Mouse (Mus musculus): ENCODE data around the gene Amn1. TPM values are rescaled to one million over a fixed set of nuclear protein-coding genes. Genes with fewer than 3 reads are reported as not detected.

The Amn1 gene
- polyA plus RNA-seq, 1 experiment from 2014 or later = 39.1 TPM

DNA sequence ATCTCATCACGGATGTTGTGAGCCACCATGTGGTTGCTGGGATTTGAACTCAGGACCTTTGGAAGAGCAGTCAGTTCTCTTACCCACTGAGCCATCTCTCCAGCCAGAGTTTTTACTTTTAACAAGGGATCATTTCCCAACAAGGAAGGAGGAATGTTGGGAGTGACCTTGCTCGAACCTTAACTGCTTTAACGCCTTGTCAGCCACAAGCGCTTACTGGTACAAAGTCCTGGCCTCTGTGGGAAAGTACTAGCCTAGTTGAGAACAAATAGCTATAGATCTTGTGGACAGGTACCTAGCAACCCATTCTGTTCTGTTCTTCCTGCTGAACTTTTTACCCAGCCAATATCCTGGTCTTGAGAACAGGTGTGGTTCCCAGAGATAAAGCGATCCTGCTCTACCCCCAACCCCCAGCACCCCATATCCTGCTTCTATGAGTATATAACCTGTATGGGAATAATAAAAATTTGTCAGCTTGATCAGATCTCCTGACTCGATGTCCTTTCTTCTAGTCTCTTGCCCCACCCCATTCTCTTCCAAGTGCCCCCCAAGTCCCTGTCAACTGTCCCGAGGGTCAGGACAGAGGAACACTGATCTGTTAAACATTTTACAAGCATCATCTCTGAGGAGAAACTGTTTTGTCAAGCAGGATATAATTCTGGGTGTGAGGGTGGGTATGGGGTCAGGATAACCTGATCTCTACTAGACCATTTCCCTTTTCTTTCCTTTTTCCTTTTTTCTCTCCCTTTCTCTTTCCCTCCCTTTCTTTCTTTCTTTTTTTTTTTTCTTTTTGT is 39.9 kb downstream of the Amn1 start:
- no peak overlapping the region for H3K9ac ChIP-seq (ENCODE audit: low read length)
- DNase-seq (ENCODE audit: low spot score) (no peak), ATAC-seq (ENCODE audit: insufficient number of reproducible peaks, low FRiP score, low TSS enrichment, low read depth) (no peak)
- no peak overlapping the region for H3K4me3 ChIP-seq (ENCODE audit: low read depth, low read length)
- no peak overlapping the region for H3K27ac ChIP-seq (replicated peaks; ENCODE audit: low read depth, low read length)
- WGBS = 80% methylated on average over 7 of the region's 7 CpGs
- H3K4me2 ChIP-seq (ENCODE audit: low read depth, severe bottlenecking) = no peak overlapping the region
- no peaks in the 10 kb centered on the region for H3K27me3 ChIP-seq (ENCODE audit: control insufficient read depth, insufficient read depth, low read length)
- no peaks in the 10 kb centered on the region for H3K9me3 ChIP-seq (ENCODE audit: control insufficient read depth, low read length)
- H3K4me1 ChIP-seq (ENCODE audit: control insufficient read depth, insufficient read depth, low read length) = no peaks in the 10 kb centered on the region
- H3K36me3 ChIP-seq (ENCODE audit: control insufficient read depth, insufficient read depth, low read length) = no peaks in the 10 kb centered on the region

GRCm38 (mm10) chr6:149145143-149145542 is 43.4 kb downstream of the Amn1 start:
- no peak for ATAC-seq (ENCODE audit: insufficient number of reproducible peaks, low FRiP score, low TSS enrichment, low read depth)
- H3K27ac ChIP-seq (replicated peaks; ENCODE audit: low read depth, low read length) = no peak overlapping the region
- H3K27me3 ChIP-seq (ENCODE audit: control insufficient read depth, insufficient read depth, low read length) = no peaks in the 10 kb centered on the region
- no peak overlapping the region for H3K9ac ChIP-seq (ENCODE audit: low read length)
- no peaks in the 10 kb centered on the region for H3K9me3 ChIP-seq (ENCODE audit: control insufficient read depth, low read length)
- no peak for DNase-seq (ENCODE audit: low spot score)
- H3K4me2 ChIP-seq (ENCODE audit: low read depth, severe bottlenecking) = no peak overlapping the region
- no peak overlapping the region for H3K4me3 ChIP-seq (ENCODE audit: low read depth, low read length)
- 89% methylated on average over 1 of the region's 1 CpGs for WGBS
- no peaks in the 10 kb centered on the region for H3K4me1 ChIP-seq (ENCODE audit: control insufficient read depth, insufficient read depth, low read length)
- H3K36me3 ChIP-seq (ENCODE audit: control insufficient read depth, insufficient read depth, low read length) = no peaks in the 10 kb centered on the region

GRCm38 (mm10) chr6:149141393-149142173 is 46.9 kb downstream of the Amn1 start:
- Histone ChIP-seq H3K4me1 (ENCODE audit: control insufficient read depth, insufficient read depth, low read length) (no peaks in the 10 kb centered on the region), H3K4me2 (ENCODE audit: low read depth, severe bottlenecking) (peak overlapping the region; percentile 56), H3K9ac (ENCODE audit: low read length) (peak overlapping the region; percentile 67), H3K27ac (replicated peaks; ENCODE audit: low read depth, low read length) (peak overlapping the region; percentile 38; the same call in 1 of the 2 replicates), H3K27me3 (ENCODE audit: control insufficient read depth, insufficient read depth, low read length) (no peaks in the 10 kb centered on the region), H3K36me3 (ENCODE audit: control insufficient read depth, insufficient read depth, low read length) (no peaks in the 10 kb centered on the region), H3K4me3 (ENCODE audit: low read depth, low read length) (peak overlapping the region; percentile 37), H3K9me3 (ENCODE audit: control insufficient read depth, low read length) (no peaks in the 10 kb centered on the region)
- ATAC-seq (ENCODE audit: insufficient number of reproducible peaks, low FRiP score, low TSS enrichment, low read depth) = peak; percentile 96
- peak; percentile 92 for DNase-seq (ENCODE audit: low spot score)
- 6% methylated on average over 36 of the region's 36 CpGs for WGBS

GRCm38 (mm10) chr6:149139471-149139870 is 49.0 kb downstream of the Amn1 start, which contains the start of gene Etfbkmt:
Gene Etfbkmt, plus strand, starts transcription at chr6:149139849.
- Histone ChIP-seq H3K9me3 (ENCODE audit: control insufficient read depth, low read length) (no peaks in the 10 kb centered on the region), H3K27ac (replicated peaks; ENCODE audit: low read depth, low read length) (no peak within 1 kb of the TSS), H3K27me3 (ENCODE audit: control insufficient read depth, insufficient read depth, low read length) (no peaks in the 10 kb centered on the region), H3K4me2 (ENCODE audit: low read depth, severe bottlenecking) (no peak within 1 kb of the TSS), H3K9ac (ENCODE audit: low read length) (no peak within 1 kb of the TSS), H3K4me1 (ENCODE audit: control insufficient read depth, insufficient read depth, low read length) (no peaks in the 10 kb centered on the region), H3K36me3 (ENCODE audit: control insufficient read depth, insufficient read depth, low read length) (no peaks in the 10 kb centered on the region), H3K4me3 (ENCODE audit: low read depth, low read length) (no peak within 1 kb of the TSS)
- 85% methylated on average over 1 of the region's 1 CpGs for WGBS
- DNase-seq (ENCODE audit: low spot score) (no peak), ATAC-seq (ENCODE audit: insufficient number of reproducible peaks, low FRiP score, low TSS enrichment, low read depth) (no peak)

DNA sequence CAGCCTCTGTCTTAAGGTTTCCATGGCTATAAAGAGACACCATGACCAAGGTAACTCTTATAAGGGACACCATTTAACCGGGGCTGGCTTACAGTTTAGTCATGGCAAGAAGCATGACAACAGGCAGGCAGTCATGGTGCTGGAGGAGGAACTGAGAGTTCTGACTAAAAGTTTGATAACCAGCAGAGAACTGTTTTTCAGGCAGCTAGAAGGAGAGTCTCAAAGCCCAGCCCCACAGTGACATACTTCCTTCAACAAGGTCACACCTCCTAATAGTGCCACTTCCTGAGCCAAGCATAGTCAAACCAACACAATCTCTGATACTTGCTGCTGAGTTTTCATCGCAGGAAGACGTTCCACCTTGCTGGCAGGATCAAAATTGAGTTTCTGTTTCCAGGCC is 49.5 kb downstream of the Amn1 start:
- ATAC-seq (ENCODE audit: insufficient number of reproducible peaks, low FRiP score, low TSS enrichment, low read depth) = no peak
- Histone ChIP-seq H3K4me2 (ENCODE audit: low read depth, severe bottlenecking) (no peak overlapping the region), H3K4me1 (ENCODE audit: control insufficient read depth, insufficient read depth, low read length) (no peaks in the 10 kb centered on the region), H3K27ac (replicated peaks; ENCODE audit: low read depth, low read length) (no peak overlapping the region), H3K9me3 (ENCODE audit: control insufficient read depth, low read length) (no peaks in the 10 kb centered on the region), H3K27me3 (ENCODE audit: control insufficient read depth, insufficient read depth, low read length) (no peaks in the 10 kb centered on the region), H3K4me3 (ENCODE audit: low read depth, low read length) (no peak overlapping the region), H3K36me3 (ENCODE audit: control insufficient read depth, insufficient read depth, low read length) (no peaks in the 10 kb centered on the region), H3K9ac (ENCODE audit: low read length) (no peak overlapping the region)
- WGBS = 92% methylated on average over 3 of the region's 3 CpGs
- DNase-seq (ENCODE audit: low spot score) = no peak

GRCm38 (mm10) chr6:149137936-149138335 is 50.6 kb downstream of the Amn1 start:
- WGBS = 45% methylated on average over 2 of the region's 2 CpGs
- H3K9me3 ChIP-seq (ENCODE audit: control insufficient read depth, low read length) = no peaks in the 10 kb centered on the region
- H3K4me3 ChIP-seq (ENCODE audit: low read depth, low read length) = no peak overlapping the region
- ATAC-seq (ENCODE audit: insufficient number of reproducible peaks, low FRiP score, low TSS enrichment, low read depth) (no peak), DNase-seq (ENCODE audit: low spot score) (no peak)
- H3K27me3 ChIP-seq (ENCODE audit: control insufficient read depth, insufficient read depth, low read length) = no peaks in the 10 kb centered on the region
- no peaks in the 10 kb centered on the region for H3K36me3 ChIP-seq (ENCODE audit: control insufficient read depth, insufficient read depth, low read length)
- H3K9ac ChIP-seq (ENCODE audit: low read length) = no peak overlapping the region
- H3K4me1 ChIP-seq (ENCODE audit: control insufficient read depth, insufficient read depth, low read length) = no peaks in the 10 kb centered on the region
- H3K27ac ChIP-seq (replicated peaks; ENCODE audit: low read depth, low read length) = no peak overlapping the region
- no peak overlapping the region for H3K4me2 ChIP-seq (ENCODE audit: low read depth, severe bottlenecking)

DNA sequence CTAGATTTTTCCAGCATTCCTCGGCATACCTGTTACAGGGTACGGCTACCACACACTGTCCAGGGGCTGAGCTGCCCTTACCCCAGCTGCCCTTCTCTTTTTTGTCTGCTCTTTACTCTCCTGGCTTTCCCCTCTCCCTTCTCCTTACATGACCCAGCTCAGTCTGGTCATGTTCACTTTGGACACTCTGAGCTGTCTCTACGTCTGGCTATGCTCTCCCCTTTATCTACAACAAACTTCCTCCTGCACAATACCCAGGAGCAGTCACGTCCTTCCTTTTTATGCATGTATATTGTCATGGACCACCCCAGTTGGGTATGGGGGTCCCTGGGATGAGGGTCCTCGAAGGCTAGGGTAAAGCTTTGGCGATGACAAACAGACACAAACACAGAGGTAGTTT is 52.9 kb downstream of the Amn1 start:
- Histone ChIP-seq H3K4me1 (ENCODE audit: control insufficient read depth, insufficient read depth, low read length) (no peaks in the 10 kb centered on the region), H3K27ac (replicated peaks; ENCODE audit: low read depth, low read length) (no peak overlapping the region), H3K27me3 (ENCODE audit: control insufficient read depth, insufficient read depth, low read length) (no peaks in the 10 kb centered on the region)

DNA sequence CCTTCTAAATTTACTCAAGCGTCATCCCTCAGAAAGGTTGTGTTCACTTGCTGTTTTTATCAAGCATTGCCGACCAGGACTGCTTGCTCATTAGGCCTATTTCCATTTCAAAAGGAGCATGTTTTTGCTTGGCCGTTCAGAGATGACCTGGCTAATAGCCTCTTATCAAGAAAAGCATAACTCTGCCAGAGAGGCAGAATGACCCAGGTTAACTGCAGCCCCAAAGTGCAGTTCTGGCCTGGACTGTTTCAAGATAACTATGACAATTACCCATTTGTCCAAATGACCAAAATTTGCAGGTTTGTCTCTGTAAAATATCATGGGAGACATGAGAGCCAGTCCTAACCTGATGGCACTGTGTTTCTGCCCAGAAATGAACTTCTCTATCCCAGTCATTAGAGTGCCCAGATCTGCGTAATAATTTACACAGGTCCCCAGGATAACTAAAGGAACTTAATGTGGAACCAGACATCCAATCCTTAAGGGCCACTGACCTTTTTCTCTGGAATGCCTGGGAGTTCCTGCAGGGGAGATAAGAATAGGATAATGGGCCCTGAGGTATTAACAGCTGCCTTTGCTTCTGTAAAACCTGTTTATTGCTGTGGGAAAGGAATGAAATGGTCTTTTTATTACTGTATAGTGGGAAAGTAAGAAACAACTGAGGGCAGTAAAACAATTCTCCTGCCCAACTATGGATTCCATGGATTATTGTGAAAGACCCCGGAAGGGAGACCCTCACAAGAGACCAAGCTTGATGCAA is 53.9 kb downstream of the Amn1 start:
- no peaks in the 10 kb centered on the region for H3K9me3 ChIP-seq (ENCODE audit: control insufficient read depth, low read length)
- WGBS = 5% methylated on average over 5 of the region's 5 CpGs
- no peak overlapping the region for H3K4me2 ChIP-seq (ENCODE audit: low read depth, severe bottlenecking)
- H3K27me3 ChIP-seq (ENCODE audit: control insufficient read depth, insufficient read depth, low read length) = no peaks in the 10 kb centered on the region
- DNase-seq (ENCODE audit: low spot score) (no peak), ATAC-seq (ENCODE audit: insufficient number of reproducible peaks, low FRiP score, low TSS enrichment, low read depth) (no peak)
- H3K36me3 ChIP-seq (ENCODE audit: control insufficient read depth, insufficient read depth, low read length) = no peaks in the 10 kb centered on the region
- no peaks in the 10 kb centered on the region for H3K4me1 ChIP-seq (ENCODE audit: control insufficient read depth, insufficient read depth, low read length)
- H3K27ac ChIP-seq (replicated peaks; ENCODE audit: low read depth, low read length) = no peak overlapping the region
- no peak overlapping the region for H3K9ac ChIP-seq (ENCODE audit: low read length)
- no peak overlapping the region for H3K4me3 ChIP-seq (ENCODE audit: low read depth, low read length)

More for the DNA sequence above, 52.9 kb downstream of the Amn1 start:
- H3K36me3 ChIP-seq (ENCODE audit: control insufficient read depth, insufficient read depth, low read length) = no peaks in the 10 kb centered on the region
- no peak overlapping the region for H3K9ac ChIP-seq (ENCODE audit: low read length)
- no peak overlapping the region for H3K4me3 ChIP-seq (ENCODE audit: low read depth, low read length)
- WGBS = 69% methylated on average over 6 of the region's 6 CpGs
- no peak for DNase-seq (ENCODE audit: low spot score)
- no peak overlapping the region for H3K4me2 ChIP-seq (ENCODE audit: low read depth, severe bottlenecking)
- no peak for ATAC-seq (ENCODE audit: insufficient number of reproducible peaks, low FRiP score, low TSS enrichment, low read depth)
- H3K9me3 ChIP-seq (ENCODE audit: control insufficient read depth, low read length) = no peaks in the 10 kb centered on the region

Data from limb, embryonic 11.5 days (tissue).